Mouse (Mus musculus) cerebellum, adult 18-20 months (tissue): ENCODE measurements at regions not wholly inside any gene's neighbourhood (a gene's known extent, or its start where the extent isn't known, plus 50 kb on each side); places are given as distances from the start of the nearest gene placed in this dataset.

Experiments
- DNase-seq, 2 experiments: peaks; one replicate each; pipeline ENCODE4 v3.0.0; 2021

- no peak for DNase-seq
Observed at GRCm38 (mm10) chr16:62681880-62682279, 104.7 kb downstream of the Nsun3 start.

DNA sequence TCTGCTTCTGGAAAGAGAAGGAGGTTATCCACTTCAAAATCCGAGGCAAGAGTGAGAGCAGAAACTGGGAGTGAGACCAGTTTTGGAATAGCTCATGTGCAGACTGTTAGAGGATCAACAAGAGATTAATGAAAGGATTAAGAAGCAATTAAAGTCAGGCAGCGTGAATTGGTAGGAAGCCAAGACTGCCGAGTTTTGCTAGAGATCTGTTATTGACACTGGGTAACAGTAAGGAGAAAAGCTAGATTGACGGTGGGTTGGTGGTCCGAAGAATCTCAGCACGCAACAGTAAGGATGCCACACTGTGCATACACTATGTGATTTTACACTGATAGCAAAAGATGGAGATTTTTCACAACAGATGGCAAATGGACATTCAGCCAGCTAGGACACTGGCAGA, 109.8 kb downstream of the Nsun3 start:
- DNase-seq, result no peak

GRCm38 (mm10) chr16:62657383-62657782, 129.2 kb downstream of the Nsun3 start:
- no peak for DNase-seq

DNA sequence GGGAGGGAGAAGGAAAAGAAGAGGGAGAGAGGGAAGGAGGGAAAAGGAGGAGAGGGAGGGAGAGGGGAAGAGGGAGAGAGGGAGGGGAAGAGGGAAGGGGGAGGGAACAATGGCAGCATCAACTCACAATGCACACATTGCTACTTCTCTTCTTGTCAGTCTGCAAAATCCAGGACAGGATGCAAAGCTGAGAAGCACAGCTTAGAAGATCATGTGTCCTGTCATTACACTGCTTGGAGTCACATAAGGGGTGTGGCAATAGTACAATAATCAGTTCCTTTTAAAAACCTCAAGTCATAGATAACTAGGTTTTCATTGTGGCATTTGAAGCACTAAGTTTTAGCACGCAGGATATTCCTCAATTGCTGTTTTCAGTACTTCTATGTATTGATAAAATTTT, 132.2 kb downstream of the Nsun3 start:
- no peak for DNase-seq

- no peak for DNase-seq
Observed at GRCm38 (mm10) chr16:62653817-62654216, 132.8 kb downstream of the Nsun3 start.

- no peak for DNase-seq
Observed at GRCm38 (mm10) chr16:62652769-62653465, 133.7 kb downstream of the Nsun3 start.

- DNase-seq, result no peak
Observed at GRCm38 (mm10) chr16:62650856-62651255, 135.8 kb downstream of the Nsun3 start.

- no peak for DNase-seq
Observed at GRCm38 (mm10) chr16:62648326-62648725, 138.3 kb downstream of the Nsun3 start.

- DNase-seq, result no peak
Observed at GRCm38 (mm10) chr16:62646113-62646512, 140.5 kb downstream of the Nsun3 start.

DNA sequence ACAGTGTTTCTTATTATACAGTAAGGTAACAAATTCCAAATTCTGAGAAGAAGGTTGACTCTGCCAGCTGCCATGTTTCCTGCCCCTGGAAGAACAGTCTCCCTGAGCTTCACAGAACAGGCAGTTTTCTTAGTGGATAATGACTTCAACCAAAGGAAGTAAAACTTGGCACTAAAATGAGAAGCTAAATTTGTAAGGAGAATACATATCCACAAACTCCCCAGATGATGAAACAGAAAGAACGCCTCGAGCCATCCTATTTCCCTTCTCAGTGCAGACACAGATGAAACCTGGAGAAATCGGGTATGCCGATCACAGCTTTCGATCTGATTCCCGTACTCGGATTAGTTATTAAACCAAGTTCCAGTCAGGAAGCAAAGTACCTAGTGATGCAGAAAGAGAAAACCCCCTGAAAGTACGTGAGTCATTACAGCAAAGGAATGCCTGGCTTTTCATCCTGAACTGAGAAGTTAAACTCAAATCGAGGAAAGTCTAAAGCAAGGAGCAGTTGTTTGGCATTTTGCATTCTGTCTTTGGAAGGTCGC, 143.7 kb downstream of the Nsun3 start:
- no peak for DNase-seq

- DNase-seq, result no peak
Observed at GRCm38 (mm10) chr16:62623938-62624337, 162.7 kb downstream of the Nsun3 start.

- DNase-seq, result no peak
Observed at GRCm38 (mm10) chr16:62610873-62611272, 175.7 kb downstream of the Nsun3 start.

DNA sequence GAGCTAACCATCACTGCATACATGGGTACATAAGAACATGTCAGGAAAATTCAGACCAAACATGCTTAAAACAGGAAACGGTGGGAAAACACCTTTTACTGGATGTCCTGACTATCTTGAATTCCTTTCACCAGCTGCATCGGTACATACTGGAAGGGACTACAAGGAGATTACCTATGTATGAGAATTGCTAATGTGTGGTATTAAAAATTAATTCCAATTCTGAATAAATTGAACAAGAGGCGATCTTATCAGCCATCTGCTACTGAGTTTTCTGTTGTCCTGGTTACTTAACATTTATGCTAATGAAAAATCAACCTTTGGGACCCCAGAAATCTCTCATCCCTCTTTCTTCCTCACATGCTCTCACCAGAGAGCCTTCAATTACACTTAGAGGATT, 178.0 kb downstream of the Nsun3 start:
- no peak for DNase-seq

- DNase-seq, result no peak
Observed at GRCm38 (mm10) chr16:62605920-62606319, 180.7 kb downstream of the Nsun3 start.

DNA sequence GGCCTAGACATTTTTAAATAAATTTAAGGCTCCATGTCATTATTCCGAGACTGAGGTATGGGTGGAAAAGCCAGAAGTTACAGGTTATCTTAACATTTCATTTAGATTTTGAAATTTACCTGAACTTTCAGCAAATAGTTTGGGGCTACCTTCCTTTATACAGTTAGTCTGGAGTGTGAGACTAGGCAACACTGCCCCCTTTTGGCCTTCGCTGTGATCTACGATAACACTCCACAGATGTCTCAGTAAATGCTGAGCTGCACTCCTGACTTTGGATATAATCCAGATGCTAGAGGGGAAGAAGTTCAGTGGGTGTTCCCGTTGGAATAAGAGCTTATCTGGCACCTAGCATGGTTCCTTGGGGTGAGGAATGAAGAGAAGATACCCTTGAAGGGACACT, 224.6 kb downstream of the Nsun3 start:
- peak; percentile 2 to 4 for DNase-seq

- DNase-seq, result no peak
Observed at GRCm38 (mm10) chr16:62543156-62543555, 243.5 kb downstream of the Nsun3 start.

- no peak for DNase-seq
Observed at GRCm38 (mm10) chr16:62537730-62538479, 248.7 kb downstream of the Nsun3 start.

DNA sequence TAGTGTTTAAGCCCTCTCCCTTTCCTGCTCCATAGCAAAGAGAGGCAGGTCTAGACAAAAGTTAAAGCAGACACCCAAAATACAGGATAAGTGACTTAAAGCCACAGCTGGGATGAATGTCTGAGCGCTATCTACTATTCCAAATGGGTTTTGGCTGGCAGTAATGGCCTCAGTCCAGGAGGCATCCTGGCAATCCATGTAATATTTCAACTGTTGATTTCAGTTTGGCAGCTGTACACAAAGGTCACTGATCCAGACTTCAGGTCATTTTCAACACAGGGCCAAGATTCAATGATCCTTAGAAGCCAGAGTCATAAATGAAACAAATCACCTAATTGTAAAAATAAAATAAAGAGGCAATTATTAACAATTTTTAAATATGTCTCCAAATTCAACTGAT, 277.3 kb downstream of the Nsun3 start:
- no peak for DNase-seq

- DNase-seq, result peak in 1 of 2 experiments; percentile 8
Observed at GRCm38 (mm10) chr16:62506725-62507482, 279.7 kb downstream of the Nsun3 start.

DNA sequence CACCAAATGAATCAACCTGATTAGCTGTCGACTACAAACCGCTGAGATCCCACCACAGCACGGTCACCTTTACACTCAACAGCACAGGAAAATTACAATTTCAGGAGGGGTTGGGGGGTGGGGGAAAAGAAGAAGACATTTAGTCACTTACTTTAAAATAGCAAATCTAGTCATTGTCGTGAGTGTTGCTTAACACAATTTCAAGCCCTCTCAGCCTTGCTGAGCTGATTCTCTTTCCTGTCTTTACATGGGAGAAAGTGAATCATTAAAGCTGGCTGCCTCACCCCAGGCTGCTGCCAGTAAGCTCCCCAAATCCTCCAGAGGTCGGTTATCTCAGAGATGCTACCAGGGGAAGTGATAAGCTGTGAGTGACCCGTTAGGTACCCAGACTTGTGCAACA, 285.7 kb downstream of the Nsun3 start:
- no peak for DNase-seq

GRCm38 (mm10) chr16:62500334-62500733, 286.3 kb downstream of the Nsun3 start:
- DNase-seq, result no peak

DNA sequence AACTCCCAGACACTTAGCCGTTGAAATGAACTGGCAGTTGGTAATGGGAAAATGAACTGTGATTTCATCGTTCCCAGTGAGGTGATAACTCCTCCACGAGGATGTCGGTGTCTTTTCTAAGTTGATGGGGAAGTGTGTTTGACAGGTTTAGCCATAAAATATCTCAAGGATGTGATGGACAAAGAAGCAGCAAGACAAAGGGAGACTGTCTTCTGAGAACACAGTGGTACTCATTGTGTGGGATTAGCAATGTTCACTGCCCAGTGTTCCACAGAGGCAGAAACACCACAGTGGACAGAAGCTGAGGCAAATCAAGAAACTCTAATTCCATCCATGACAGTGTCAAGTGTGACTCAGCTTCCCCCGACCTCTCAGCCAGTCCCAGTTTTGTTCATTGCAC, 287.9 kb downstream of the Nsun3 start:
- no peak for DNase-seq

DNA sequence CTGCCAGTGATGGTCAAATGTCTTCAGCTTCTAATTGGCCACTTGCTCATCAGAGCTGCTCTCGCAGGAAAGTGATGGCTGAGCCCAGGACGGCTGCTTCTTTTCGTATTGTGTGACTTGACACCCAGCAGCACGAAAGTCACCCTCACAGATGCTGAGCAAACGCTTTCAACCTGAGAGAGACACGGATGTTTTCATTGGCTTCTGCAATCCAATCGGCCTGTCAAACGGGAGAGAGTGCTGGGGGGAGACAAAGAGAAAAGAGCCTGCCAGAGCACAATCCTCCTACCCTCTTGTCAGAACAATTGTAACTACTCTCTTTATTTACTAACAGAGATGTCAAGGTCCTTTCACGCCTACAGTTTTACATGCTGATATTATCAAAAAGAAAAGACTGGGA, 289.9 kb downstream of the Nsun3 start:
- no peak for DNase-seq

DNA sequence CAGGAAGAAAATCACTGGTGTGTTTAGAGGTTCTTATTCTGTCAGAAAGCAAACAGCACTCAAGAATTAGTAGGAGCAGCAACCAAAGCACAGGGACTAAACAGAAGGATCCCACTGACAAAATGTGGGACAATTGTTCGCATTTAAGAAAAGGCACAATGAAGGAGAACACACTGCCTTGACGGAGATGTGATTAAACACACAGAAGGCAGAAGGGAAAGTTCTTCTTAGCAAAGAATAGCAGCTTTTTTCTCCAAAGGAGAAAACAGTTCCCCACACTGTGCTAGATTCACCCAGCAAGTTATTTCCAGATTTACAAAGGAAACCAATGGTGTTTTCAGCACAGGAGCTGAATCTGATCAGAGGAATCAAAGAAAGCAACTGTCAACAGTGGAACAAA, 316.5 kb downstream of the Nsun3 start:
- no peak for DNase-seq
